Mouse (Mus musculus) adrenal gland, postnatal 10 days (tissue): ENCODE results near the gene Chrdl2. TPM values are rescaled to one million over a fixed set of nuclear protein-coding genes. Genes with fewer than 3 reads are reported as not detected.
A peak's percentile ranks its signal among the peaks of the same experiment; 100 is the strongest.
"Not testable (repeated sequence)": the region's sequence is repeated elsewhere in the genome, so short reads cannot be mapped to it uniquely, and the experiment has no call there.

Source experiments
- DNase-seq: peaks from one replicate; pipeline ENCODE4 v3.0.0; 2021; ENCODE audit warnings: mixed read lengths
- long read RNA-seq, 2 experiments: library from polyadenylated mRNA; stranded (forward); transcript quantifications; one replicate each; pipeline ENCODE4 v2.0.0; 2021
- total RNA-seq, 2 experiments: library from RNA; stranded (reverse); gene quantifications; 2 replicates each; pipeline ENCODE4 v1.2.3; 2021

The Chrdl2 gene
- not detected for total RNA-seq
- long read RNA-seq, experiment 1, partial matches to known transcripts, result 0 of 1 reads
- long read RNA-seq, experiment 1, other reads (novel, unspliced or antisense), result 1 of 1 reads
- long read RNA-seq, experiment 2, result 0 reads

- peak; percentile 51 for DNase-seq
Observed at GRCm38 (mm10) chr7:100005790-100006189, at the start of gene Chrdl2. Chrdl2 (plus strand) TSS chr7:100006172.

GRCm38 (mm10) chr7:99957226-99957965 is 48.6 kb upstream of the Chrdl2 start:
- no peak for DNase-seq

DNA sequence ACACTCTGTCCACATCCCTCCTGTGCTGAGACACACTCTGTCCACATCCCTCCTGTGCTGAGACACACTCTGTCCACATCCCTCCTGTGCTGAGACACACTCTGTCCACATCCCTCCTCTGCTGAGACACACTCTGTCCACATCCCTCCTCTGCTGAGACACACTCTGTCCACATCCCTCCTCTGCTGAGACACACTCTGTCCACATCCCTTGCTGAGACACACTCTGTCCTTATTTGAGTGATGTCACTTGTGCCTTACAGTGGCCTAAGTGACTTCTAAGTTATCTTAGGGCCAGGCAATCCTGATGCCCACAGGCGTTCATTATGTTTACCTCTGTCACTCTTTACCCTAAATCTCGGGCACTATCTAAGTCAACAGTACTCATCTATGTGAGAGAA is 45.4 kb upstream of the Chrdl2 start:
- DNase-seq, result not testable (repeated sequence)

DNA sequence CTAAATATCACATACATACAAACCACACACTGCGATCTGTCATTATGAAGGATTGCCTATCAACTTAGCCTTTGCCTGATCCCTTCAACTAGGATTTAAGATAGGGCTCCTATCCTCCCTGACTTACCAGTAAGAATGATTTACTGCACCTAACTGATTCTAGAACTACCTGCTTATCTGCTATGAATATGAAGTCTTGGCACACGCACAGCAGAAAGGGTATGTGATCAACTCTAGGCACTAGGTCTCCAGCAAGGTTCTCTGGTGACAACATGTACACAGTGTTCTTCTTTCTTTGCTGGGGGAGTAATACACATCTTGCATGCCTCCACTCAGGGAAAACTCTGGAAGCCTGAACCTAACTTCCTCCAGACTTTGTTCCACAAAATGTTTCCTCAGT is 44.5 kb upstream of the Chrdl2 start:
- no peak for DNase-seq

DNA sequence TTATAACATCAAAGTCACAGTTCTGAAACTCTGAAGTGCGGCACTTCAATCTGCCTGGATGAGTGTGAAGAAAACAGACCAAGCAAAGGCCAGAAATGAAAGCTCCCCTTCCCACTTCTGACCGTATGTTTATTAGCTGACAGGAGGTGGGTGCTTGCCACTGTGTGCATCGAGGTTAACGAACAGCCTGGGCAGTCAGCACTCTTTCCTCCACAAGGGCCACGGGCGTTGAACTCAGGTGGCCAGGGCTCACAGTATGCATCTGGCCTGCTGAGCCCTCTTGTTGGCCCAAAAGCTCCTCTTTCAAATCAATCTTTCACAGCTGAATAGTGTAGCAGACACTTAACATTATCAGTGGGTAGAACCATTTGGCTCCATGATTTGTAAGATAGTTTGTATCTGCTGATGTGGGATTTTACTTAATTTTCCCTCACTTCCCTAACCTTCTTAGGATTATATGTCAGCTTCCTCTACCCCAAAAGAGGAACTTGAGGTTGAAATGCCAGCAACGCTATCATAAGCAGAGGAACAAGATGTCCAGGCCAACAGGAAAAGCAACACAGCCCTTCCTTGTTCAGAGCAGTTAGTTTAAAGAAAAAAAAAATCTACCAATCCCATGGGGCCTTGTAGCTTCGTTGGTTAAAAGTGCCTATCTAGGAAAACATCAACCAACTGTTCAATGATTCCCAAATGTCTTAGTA is 43.3 kb upstream of the Chrdl2 start:
- no peak for DNase-seq

DNA sequence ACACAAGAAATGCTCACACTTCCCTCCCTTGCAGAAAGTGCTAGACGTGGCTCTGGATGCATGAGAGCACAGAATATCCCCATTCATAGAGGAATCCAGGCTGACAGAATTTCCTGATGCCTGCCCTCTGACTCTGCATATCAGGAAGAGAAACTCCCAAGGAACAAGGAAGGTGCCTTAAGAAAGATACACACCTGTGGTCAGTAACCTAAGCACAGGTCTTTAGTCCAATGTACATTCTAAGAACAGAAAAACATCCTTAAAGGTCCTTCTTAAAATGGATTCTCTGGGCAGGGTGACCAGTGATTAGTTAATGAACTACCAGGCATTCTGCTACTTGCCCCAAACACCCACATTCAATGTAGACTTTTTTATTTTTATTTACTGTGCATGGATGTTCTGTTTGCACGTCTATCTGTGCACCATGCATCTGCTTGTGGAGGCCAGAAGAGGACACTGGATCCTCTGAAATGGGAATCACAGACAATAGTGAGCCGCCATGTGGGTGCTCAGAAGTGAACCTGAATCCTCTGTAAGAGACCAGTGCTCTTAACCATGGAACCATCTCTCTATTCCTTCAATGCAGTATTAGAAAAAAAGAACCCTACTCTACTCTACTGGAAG is 42.6 kb upstream of the Chrdl2 start:
- DNase-seq, result no peak

DNA sequence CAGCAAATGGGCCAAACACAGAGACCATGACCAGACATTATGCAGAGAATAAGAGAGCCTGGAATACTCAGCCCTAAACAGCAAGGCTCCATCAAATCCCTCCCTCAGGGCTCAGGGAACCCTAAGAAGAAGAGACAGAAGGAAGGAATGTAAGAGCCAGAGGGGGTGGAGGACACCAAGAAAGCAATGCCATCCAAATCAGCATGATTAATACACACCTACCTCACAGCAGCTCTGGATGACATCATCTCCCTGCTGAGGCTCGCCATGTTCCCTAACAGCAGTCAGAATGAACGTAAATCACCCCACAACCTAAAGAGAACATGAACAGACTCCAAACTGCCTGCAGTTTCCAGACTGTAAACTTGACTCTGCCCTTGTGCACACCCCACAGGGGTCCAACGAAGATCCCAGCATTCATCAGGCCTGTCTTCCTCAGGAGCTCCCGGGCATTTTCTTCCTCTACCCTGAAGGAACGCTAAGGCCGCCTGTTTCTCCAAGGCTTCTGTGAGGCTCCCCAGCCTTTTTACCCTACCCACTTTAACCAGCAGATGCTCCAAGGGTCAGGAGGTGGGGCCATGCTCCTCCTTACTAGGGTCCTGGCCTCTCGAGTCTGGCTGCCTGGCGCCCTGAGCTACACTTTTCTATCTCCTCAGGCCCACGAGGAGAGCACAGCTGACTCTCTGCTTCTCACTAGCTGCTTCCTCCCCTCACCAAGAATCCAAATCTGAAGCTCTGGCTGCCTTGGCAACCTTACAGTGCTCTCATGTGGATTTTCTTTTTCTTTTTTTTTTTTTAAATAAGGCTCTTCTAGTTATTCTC is 40.7 kb upstream of the Chrdl2 start:
- no peak for DNase-seq

- no peak for DNase-seq
Observed at GRCm38 (mm10) chr7:99966011-99966721, 39.8 kb upstream of the Chrdl2 start.

GRCm38 (mm10) chr7:99969151-99969550 is 36.8 kb upstream of the Chrdl2 start:
- DNase-seq, result no peak

GRCm38 (mm10) chr7:99971926-99972325 is 34.0 kb upstream of the Chrdl2 start:
- DNase-seq, result no peak

GRCm38 (mm10) chr7:99972912-99973311 is 33.1 kb upstream of the Chrdl2 start:
- DNase-seq, result not testable (repeated sequence)

DNA sequence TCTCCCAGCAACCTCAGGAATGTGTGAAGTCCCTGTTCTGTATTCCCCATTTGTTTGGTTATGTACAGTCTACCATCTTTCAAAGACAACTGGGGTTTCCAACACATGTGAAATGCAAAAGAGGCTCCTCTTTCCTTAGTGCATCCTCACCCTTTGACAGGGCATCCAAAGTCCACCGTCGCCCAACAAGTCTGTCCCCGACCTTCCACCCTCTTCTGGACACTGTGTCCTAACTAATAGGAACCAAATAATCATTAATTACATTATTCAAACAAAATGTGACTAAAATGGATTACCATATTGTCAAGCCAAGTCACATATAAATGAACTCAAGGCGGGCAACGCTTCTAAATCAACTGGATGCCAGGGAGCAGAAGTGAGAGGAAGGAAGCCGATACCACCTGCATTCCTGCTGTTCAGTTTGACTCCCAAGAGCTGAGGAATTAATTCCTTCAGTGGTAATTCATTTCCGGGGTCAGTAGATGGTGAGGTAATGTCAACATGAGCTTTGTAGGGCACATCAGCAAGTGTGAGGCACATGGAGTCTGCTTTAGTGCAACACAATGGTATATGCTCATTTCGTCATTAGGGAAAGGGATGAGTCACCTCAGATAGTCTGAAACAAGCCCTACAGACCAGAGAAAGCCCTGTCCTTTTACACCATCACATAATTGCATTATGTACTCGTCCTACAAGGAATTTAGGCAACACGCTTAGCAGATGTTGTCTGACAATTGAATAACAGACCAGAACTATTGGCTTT is 31.6 kb upstream of the Chrdl2 start:
- DNase-seq, result no peak

DNA sequence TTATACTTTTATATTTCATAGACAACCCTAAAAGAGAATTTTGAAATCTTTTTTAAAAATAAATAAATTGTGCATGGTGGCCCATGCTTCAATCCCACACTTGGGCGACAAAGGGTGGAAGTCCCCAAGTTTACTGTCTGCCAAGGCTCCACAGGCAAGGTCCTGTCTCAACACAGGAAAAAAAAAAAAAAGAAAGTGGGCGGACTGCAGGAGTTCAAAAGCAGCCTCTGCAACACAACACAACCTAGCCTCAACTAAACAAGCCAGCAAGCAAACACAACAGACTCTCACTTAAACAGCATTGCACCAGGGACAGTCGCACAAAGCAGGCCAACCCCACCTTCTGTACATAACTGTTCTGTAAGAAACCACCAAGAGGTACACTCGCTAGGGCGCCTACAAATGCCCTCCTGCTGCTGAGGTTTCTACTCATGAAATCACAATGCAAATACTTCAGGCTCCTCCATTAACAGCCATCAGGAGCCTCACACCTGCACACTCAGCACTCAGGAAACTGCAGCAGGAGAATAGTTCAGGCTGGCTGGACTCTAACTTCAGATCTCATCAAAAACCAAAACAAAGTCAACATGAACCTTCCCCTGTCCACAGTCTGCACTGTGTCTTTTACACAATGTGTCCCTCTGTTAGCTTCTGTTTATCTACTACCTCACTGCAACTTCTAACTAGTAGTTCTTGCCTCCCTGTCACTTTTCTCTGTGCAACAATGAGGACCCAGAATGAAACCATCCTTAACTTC is 30.0 kb upstream of the Chrdl2 start:
- DNase-seq, result no peak

DNA sequence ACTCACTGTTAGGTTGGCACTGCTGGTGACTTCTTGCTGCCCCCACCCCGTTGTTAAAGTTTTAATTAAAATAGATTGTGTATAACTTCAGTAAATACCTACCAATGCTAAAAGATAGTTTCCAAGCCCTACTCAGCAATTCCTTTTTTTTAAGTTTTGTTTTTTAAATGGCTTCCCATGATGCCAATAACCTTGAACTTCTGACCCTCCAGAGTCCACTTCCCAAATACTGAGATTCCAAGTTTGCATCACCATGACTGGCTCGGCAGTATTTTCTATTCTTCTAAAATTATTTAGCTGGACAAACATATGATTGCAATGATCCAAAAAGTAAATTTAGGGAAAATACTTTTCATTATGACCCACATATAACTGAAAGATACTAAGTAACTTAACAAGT is 27.9 kb upstream of the Chrdl2 start:
- DNase-seq, result no peak

DNA sequence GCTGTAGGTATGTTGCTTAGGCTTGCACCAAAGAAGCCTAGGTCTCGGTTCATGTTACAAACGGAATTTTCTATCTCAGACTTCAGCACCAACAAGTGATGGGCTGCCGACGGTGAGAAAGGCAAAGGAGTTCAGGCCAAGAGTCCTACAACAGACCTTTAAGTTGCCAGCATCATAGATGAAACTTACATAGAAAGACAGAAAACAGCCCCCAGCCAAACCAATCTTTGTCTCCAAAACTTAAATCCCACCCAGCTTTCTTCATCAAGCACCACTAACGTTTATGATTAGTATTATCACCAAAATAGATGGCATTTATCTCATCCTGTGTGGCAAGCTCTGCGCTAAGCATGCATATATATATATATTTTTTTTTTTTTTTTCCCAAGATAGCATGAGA is 26.9 kb upstream of the Chrdl2 start:
- DNase-seq, result no peak

DNA sequence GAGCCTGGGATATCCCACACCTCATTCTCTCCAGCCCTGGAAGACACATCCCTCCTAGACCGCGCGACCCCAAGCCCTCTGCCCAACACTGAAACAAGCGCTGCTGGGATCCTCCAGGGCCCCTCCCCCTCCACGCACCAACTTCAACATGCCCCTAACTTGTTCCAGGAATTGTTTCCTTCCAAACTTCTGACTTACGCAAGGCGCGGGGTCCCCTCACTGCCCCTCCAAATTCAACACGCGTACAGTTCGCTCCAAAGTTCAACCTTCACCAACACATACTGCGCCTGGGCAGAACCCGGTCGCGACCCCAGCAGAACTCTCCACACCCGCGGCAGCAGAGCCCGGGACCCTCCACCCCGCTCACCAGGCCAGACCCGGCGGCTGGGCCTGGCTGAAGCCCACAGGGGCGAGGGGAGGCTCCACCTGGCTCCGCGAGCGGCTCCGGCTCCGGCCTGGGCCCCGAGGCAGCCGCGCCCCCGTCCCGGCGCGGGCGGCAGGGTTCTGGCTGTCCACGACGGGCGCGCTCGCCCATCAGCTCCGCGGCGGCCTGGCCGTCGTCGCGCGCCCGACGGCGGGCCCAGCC is 26.3 kb upstream of the Chrdl2 start:
- peak; percentile 65 for DNase-seq

DNA sequence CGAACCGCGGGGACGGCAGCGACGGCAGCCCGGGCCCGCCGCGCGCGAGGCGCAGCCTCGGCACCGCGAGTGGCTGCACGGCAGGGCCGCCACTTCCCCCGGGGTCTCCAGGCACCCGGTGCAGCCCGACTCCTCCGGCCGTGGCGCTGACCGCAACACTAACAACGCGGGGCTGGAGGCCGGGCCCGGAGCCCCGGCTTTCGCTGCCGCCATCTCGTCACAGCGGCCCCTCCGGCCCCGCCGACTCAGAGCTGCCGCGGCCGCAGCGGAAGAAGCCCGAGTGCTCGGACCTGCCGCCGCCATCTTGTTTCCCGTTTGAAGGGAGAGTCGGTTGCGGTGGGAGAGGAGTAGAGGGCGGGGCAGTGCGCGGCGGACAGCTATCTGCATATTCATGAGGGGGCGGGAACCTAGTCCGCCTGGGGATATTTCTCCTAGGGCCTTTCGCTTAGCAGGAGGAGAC is 25.8 kb upstream of the Chrdl2 start, which contains the start of gene Rnf169:
TSS of gene Rnf169 (minus strand) at position 317 of the 460 bp plus-strand sequence.
- peak; percentile 93 for DNase-seq

DNA sequence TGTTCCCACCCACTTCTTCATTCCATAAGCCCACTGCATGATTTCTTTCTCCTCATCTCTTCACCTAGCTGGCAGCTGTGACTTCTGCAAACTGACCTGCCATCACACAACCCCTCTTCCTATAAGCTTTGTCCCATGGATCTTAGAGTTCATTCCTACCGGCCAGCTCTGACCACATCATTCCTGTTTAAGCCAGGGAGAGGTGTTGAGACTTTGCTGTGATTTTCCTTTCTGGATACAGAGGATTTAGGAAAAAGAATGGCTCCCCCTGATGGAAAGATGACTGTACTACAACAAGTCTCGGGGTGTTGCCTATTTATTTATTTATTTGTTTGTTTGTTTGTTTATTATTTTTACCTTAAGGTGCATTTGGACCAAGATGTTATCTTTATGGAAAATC is 24.7 kb upstream of the Chrdl2 start:
- DNase-seq, result peak; percentile 54
